Mouse (Mus musculus) megakaryocyte progenitor cell, adult 5-6 weeks (primary cell): ENCODE results near the gene Map3k12. TPM values are rescaled to one million over a fixed set of nuclear protein-coding genes. Genes with fewer than 3 reads are reported as not detected.

Experiments
- ATAC-seq: replicated peaks from 2 replicates; pipeline ENCODE4 v1.8.0; 2016; ENCODE audit warnings: mild to moderate bottlenecking, moderate TSS enrichment, inconsistent platforms; ENCODE audit not compliant: poor library complexity
- total RNA-seq, 2 experiments: library from RNA; stranded (forward) in 1 of 2; stranded (reverse) in 1 of 2; fragments of 157-497, 149-512 nt in 1 of 2; fragments of 200-1000 nt in 1 of 2; gene quantifications; 2 replicates each; pipeline versions ENCODE4 v1.2.3 to v1.2.4; 2015 to 2017

The Map3k12 gene
- 1.2 TPM in 1 of 2 replicates, not detected in the other for total RNA-seq (2015)
- 0.12 and 0.24 TPM in 2 replicates for total RNA-seq (2017)

DNA sequence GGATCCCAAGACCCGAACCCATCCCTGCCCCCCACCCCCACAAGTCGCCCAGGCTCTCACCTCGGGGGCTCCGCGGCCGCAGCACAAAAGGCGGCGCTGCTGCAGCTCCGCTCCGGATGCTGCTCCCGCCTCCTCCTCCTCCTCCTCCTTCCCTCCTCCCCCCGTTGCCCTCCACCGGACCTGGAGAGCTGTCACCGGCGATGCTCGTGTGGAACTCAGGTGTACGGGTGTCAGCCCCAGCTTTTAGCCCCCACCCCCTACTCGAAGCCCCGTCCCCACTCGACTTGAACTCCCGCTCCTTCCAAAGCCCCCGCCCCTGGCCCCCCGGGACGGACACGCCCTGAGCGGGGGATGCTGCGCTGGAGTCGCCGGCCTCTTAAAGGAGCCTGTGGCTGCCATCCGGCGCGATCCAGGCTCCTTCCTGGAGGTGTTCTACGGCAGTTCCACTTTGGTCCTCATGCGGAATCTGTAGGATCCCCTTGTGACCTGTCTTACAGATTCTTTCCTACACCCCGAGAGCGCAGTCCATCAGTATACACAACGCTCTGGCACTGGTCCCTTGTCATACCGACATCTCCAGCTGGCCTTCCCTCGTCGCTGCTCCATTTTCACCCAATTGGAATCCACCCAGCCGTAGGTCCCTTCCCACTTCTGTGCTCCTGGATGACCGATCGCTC is at the start of gene Map3k12:
Map3k12 (minus strand) TSS at position 337 of the 677 bp plus-strand sequence.
- ATAC-seq, result 0 out of 2 replicates have a peak, but pooled peaks have one; percentile 2

DNA sequence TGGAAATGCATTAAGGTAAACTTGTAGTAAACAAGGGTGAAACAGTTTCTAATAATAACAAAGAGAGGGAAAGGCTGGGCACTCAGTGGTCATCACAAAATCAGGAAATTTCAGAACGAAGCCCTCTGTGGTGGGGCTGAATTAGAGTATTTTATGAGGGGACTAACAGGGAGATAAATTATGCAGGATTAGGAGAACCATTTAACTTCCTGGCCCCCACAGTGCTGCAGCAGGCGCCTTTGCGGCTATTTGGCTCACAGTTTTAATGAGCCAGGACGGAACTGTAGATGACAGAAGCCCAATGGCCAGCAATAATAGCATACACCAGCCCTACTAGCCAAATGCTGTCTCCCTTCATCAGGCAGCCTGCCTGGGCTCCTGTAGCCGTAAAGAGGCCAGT is 46.8 kb upstream of the Map3k12 start:
- no peak for ATAC-seq

DNA sequence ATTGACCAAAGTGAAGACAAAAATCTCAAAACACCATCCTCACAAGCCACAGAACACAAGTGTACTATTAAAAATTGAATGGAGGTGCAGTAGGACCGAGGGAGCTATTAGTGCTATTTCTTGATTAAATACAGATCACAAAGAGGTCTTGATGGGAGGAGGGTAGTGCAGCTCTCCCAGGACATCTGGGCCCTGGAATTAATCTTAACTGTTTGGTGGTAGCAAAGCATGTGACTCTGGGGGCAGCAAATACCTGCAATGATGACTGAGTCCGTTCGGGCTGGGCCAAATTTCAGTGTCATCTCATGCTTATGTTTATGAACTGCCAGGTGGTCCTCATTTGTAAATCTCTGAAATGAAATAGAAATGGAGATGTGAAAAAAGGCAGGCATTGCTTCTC is 46.2 kb upstream of the Map3k12 start:
- ATAC-seq, result no peak

DNA sequence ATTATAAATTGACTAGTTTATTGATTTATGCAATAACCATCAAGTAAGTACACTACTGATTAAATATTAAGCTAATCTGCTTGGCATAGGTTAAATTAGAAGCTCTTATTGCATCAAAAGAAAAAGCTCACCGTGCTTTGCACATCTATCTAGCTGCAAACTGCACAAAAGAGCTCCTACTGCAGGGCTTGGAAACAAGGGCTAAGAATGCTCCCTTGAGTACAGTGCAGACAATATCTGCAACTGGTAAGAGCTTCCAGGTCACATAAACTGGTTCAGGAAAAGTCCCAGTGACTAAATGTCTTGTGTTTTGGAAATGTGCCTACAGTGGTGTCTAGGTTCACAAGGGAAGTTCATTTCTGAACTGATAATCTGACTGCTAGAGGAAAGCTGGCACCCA is 45.6 kb upstream of the Map3k12 start:
- ATAC-seq, result no peak

DNA sequence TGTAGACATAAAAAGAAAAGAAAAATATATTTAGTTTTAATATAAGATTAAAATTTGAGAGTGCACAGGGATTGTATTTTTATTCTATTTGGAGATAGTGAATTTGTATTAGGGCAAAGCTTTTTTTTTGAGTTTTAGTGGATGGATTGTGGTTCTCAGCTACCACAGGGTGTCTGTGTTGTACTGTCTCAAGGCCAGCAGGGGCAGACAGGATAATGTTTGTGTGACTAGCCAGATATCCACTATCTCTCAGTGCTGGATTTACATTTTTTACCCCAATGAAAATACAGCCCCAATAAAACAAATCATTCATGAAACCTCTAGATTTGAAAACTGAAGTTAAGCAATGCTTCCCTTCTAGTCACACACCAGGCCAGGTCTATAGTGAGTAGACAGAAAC is 40.7 kb upstream of the Map3k12 start:
- no peak for ATAC-seq

DNA sequence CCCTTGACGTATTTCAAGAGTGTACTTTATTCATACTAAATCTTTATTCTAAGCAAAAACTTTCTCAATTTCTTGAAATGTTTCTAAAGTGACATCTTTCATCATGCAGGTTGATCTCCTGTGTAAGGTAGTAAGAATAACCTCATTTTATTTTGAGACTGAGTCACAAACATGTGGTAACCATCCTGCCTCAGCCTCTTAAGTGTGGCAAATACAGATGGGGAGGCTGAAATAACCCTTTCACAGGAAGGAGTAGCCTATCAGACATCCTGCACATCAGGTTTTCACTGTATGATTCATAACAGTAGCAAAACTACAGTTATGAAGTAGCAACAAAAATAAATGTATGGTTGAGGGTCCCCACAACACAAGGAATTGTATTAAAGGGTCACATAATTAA is 38.7 kb upstream of the Map3k12 start:
- no peak for ATAC-seq

DNA sequence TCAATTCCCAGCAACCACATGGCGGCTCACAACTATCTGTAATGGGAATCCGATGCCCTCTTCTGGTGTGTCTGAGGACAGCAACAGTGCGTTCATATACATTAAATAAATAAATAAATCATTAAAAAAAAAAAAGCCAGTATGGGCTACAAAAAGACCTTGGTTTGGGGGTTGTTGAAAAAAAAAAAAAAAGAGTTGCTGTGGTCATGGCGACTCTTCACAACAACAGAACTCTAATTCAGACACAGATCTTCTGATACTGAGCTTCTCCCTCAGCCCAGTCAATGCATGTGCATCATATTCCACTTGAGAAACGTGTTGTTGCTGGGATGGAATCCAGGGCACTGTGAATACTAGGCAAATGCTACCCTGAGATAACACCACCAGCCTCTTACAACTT is 35.7 kb upstream of the Map3k12 start:
- no peak for ATAC-seq

DNA sequence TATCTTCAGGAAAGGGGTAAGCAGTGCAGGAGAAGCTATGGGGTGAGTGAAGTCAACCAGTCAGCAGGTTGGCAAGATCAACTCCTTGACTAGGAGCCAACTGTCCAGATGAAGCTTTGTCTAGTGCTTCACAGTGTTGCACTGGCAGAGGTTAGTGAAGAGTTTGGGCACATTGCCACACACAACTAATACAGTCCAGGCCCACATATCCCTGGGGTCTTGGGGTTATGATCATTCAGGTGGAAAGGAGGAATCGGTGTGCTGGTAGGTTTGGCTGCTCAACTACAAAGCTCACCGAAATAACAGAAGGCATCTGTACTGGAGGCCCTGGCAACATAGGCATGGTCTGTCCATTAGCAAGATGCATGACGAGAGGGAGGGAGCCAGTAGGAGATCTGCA is 30.6 kb upstream of the Map3k12 start:
- ATAC-seq, result no peak

DNA sequence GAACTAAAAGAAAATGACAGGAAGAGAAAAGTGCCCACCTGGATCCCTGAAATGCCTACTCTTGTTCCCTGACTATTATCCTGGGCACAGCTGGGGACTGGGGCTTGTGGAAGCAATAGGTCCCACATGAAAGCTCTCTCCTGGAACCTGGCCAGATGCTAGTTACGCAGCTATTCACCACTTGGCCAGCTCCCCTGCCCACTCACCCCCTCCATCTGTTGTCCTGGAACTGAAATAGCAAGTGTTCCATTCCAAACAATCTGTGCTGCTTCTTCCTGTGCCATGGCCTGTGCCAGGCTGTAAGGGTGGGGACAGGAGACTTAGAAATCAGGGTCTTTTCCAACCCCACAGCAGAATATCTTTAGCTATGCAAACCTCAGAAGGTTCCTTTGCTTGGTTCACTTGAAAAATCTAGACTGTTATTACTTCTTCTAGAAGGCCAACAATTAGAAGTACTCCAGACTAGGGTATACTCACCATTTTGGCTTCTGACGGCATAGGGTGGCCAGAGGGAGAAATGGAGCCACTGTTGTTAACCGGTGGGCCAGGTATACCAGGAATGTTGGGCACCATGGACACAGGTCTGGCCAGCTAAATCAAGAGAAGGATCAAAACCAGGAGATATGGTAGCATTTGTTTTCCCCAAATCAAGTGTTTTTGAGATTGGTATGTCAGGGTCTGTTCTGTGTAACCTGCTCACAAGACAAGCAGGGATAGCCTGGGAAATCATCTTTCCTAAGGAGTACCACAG is 30.0 kb upstream of the Map3k12 start:
- ATAC-seq, result no peak

DNA sequence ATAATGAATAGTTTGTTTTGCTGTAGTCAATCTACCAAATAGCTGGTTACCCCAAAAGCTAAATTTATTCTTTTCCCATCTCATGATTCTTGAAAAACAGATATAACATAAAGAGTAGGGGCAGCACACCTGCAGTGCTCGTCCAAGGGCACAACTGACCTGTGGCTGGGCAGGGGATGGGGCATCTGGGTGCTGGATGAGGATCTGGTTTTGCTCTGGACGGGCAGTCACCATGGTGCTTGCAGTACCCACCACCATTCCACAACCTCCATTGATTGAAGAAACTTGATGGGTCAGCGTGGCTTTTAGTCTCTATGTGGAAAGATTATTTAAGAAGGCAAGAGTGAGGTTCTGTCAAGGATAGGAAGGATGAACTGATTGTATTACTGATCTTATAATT is 29.4 kb upstream of the Map3k12 start:
- ATAC-seq, result no peak

DNA sequence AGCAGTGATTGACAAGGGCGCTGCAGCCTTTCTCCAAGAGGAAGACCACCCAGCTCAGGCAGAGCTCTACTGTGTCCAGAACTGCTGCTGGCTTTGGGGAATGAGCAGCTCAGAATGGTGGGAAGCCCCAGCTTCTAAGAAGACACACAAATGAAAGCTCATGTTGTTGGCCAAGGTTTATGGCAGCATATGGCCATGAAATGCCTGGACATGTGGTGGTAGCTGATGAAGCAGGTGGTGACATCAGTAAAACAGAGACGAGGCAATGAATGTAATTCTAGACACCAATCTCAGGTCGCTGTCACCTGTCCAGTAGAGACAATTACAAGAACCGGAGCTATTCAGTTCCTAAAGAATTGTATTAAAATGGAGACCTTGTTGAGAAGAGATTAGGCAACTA is 27.9 kb upstream of the Map3k12 start:
- no peak for ATAC-seq

DNA sequence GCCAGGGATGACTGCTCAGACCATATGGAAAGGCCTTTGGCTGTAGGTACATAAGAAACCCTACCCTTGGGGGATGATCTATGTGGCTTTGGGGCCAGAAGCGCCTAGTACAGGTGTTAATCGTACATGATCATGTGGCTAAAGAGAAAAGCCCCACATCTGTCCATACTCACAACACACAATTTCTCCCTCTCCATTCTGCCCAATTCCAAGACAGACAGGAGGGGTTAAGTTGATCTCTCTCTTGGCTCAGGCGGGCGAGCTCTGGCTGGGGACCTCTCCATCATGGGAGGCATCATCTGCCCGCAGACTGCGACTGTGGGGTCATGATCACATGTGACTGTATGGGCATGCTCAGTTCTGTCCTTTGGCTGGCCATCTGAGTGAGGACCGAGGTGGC is 17.1 kb upstream of the Map3k12 start:
- ATAC-seq, result no peak

DNA sequence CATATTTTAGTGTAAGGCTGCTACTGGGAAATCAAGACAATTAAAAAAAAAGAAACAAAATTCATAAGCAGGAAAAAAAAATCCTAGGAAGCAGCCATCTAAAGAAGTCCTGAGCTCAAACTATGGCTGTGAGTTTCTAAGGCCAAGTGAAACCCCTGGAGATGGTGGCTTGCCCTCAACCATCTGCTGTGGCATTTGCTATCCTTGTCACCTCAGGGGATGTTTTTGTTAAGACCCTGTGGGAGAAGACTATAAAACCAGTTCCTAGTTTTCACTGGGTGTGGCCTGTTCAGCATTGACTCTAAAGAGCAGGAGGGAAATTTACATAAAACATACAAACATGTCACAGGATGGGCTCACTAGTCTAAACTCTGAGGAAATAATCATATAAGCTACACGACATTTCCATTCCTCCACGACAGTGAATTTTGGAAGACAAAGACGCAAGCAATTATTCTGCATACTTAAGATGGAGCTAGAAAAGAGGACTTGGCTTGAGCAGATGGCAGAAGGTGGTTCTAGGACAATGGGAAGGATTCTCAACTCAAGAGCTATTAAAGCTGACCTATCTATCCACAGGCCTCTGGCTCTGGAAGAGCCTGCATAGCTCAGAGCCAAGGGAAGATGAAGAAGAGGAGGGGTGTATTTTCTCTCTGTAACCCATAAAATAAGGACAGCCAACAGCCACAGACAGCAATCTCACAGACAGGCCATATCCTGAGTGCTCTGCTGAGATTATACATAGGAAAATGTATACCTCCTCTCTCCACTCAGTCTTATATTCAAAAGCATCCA is 15.4 kb upstream of the Map3k12 start:
- no peak for ATAC-seq

DNA sequence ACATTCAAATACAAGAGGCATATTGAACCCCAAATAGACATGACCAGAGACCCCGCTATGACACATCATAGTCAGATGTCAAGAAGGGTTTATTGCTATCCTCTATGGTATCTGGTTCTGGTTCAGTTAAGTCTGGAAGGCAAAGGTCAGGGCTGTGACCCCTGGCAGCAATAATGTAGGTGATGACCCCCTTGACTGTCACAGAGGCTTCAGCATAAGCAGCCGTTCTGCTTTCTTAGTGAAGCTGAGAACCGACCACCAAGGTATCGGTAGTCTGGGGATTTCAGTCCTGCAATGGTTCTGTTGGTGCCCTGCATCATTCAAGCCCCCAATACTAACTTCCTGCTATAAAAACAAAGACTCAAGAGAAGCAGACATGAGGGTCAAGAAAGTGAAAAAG is 14.7 kb upstream of the Map3k12 start:
- ATAC-seq, result no peak

DNA sequence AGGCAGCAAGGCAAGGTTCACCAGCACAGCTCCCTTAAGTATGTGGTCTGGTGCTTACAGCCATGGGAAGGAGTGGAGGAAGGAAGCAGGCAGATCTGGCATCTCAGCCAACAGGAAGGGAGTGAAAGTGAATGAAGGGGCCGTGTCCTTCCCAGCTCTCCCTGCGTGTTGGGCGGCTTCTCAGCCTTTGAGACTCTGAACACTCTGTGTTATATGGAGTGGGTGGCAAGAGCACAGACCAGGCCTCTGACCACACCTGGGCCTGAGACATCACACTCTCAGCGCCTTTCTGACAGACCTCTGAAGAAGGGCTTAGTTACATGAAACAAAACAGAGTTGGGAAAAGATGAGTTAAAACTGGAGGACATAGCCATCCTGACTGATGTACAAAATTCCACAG is 13.7 kb upstream of the Map3k12 start:
- no peak for ATAC-seq

DNA sequence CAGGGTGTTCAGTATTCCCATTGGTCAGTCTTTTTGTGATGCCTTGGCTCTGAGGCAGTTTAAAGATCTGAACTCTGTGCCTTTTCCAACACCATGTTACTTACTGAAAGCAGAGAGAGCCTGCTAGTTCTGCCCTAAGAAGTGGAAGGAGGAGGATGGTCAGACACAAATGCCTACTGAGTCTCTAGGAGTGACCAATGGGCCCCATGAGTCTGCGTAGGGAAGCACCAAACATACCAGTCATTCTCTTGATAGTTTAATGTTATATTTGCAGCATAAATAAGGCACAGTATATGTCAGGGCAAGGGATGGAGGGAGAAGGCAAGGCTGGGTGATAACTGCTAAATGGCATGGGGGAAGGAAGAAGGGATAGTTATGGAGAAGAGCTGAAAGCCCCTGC is 11.5 kb upstream of the Map3k12 start:
- ATAC-seq, result no peak

DNA sequence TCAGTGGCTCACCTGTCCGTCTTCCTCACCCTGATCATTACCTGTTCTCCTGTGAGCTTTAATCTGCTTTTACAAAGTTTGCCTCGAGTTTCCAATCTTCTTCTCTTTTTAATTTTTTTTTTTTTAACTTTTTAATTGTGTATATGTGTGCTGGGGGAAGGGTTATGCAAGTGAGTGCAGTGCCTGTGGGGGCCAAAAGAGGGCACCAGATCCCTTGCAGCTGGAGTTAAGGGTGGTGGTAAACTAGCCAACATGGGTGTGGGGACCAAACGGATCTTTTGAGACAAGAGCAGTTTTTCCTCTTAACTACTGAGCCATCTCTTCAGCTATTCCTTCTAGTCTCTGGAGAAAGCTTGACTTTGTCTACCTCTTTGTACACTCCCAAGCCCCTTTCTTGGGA is 11.1 kb upstream of the Map3k12 start:
- ATAC-seq, result peak; percentile 70

DNA sequence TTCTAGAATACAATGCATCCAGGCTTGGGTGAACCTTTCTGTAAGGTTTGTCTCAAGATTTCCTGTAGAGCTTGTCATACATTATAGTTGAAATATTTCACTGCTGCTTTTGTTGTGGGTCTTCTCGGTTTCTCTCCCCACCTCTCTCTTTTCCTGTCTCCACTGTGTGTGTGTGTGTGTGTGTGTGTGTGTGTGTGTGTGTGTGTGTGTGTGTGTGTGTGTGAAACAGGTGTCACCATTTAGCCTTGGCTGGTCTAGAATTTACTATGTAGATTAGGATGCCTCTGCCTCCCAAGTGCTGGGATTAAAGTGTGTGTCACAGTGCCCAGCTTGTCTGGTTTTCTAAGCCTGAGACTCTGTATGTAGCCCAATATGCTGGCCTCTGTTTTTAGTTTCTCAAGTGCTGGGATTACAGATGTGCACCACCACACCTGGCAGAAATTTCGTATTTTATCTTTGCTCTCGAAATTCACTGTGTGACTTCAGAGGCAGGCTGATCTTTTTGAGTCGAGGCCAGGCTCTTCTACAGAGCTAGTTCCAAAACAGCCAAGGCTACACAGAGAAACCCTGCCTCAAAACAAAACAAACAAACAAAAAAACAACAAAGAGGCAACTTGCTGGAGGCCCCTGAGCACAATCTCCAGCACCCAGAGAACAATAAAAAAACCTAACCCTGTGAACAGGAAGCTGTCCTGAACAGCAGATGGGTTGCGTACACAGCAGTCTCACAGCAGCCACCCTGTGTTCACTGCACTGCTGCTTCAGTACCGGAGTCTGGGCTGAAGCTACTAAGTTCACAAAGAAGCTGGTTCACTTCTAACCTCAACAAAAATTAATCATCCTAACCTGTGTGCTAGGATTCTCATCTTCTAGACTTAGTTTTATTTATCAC is 9.5 kb upstream of the Map3k12 start:
- no peak for ATAC-seq

DNA sequence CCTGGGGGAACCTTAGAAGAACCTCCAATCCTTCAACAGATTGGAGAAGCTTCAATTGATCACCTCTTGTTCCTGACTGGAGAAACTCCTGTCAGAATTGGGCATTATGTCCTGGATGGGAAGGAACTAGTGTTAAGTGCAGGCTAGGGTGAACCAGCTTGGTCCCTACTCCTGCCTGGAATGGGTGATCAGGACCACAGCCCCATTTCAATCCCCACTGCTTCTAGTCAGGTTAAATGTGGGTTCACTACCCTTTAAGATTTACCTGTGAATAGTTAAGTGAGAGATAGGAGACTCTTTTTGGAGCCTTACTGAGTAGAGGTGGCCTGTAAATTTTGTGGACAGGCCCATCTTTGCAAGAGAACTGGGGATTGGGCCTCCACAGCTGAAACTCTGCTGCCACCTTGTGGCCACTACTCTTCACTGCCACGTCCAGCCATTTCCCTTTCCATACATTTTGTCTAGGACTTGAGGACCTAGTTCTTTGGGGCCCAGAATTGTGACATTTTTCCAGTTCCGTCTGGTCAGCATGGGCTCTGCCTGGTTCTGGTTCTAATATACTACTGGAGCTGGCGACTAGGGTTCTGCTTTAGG is 8.1 kb upstream of the Map3k12 start, which contains the start of gene Npff:
Npff (minus strand) TSS at position 51 of the 594 bp plus-strand sequence.
- ATAC-seq, result peak; percentile 91

DNA sequence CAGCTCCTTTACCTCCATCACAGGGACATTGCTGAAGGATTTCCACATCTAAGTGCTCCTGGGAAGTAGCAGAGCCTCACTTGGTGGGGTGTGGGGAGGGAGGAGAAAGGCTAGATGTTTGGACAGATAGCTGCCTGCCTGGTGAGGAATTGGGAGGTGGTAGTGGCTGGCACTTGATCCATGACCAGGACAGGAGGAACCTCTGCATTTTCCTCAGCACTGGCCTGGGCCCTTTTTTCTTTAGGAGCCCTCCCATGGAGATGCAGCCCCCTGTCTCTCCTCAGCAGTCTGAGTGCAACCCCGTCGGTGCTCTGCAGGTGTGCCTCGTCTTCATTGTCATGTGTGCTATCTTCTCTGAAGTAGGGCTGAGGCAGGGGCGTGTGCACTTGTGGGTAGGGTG is 4.6 kb upstream of the Map3k12 start:
- ATAC-seq, result no peak
